In the genomic region with DNA sequence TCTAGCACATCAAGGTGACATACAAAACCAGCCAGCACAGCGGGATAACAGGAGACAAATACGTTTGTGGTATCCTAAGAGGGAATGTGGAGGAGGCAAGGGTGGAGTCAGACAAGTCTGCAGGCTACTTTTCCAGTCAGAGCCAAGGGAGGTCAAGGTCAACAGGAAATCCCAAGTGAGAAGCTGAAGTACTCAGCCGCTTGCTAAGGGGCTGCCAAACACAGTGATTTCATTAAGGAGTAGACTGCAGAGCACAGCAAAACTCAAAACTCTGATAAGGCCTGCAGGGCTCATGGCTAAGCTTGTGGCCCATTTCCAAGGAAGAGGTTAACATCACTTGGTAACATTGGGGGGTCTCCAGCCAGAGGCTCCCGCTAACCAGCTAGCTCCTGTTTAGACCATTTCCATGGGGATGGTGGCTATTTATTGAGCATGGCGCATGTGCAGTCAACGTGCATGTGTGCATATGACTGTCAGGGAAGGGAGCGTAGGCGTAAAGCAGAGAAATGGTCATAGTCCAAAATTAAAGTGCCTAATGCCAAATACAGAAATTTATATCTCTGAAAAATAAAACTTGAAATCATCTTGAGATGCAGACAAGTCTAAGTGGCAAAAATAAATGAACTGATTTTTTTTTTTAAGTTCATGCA, we compare ENCODE assay signal across 8 mouse cellular contexts.
DNase-seq lines count a peak whose midpoint lies in the region; ATAC-seq and TF ChIP-seq lines count a peak whose summit lies in the region.

No protein-coding gene starts in this region.

- H3K4me2 ChIP-seq in hindbrain, embryonic 16.5 days (ENCODE audit: low read length) = no peak overlapping the region
- no peak overlapping the region for H3K4me2 ChIP-seq in heart, embryonic 14.5 days (ENCODE audit: low read length)
- no peak overlapping the region for H3K4me2 ChIP-seq in lung, postnatal 0 days (replicated peaks; ENCODE audit: low read depth, low read length)
- no peak overlapping the region for H3K4me2 ChIP-seq in hindbrain, embryonic 11.5 days (replicated peaks; ENCODE audit: low read depth, low read length)

- H3K4me3 ChIP-seq in hindbrain, embryonic 10.5 days = no peak overlapping the region
- H3K4me3 ChIP-seq in hindbrain, embryonic 16.5 days (ENCODE audit: low read length) = no peak overlapping the region
- H3K4me3 ChIP-seq in heart, embryonic 14.5 days (ENCODE audit: control insufficient read depth in 1 of 2, insufficient read depth in 1 of 2, low read depth in 1 of 2, low read length in 2 of 2) = no peak overlapping the region
- no peak overlapping the region for H3K4me3 ChIP-seq in lung, postnatal 0 days (ENCODE audit: low read depth, low read length)
- H3K4me3 ChIP-seq in hindbrain, embryonic 11.5 days (ENCODE audit: low read depth, low read length) = no peak overlapping the region

- no peak for ATAC-seq in hindbrain, embryonic 16.5 days
- ATAC-seq in heart, embryonic 14.5 days (ENCODE audit: insufficient number of reproducible peaks, insufficient read depth, low FRiP score, low read depth) = peak; percentile 60; the same call in 1 of the 2 replicates
- ATAC-seq in lung, postnatal 0 days = no peak
- ATAC-seq in hindbrain, embryonic 11.5 days (ENCODE audit: low FRiP score) = no peak

- H3K9me3 ChIP-seq in hindbrain, embryonic 10.5 days = no peaks in the 10 kb centered on the region
- no peaks in the 10 kb centered on the region for H3K9me3 ChIP-seq in hindbrain, embryonic 16.5 days (ENCODE audit: control insufficient read depth, low read length)
- H3K9me3 ChIP-seq in heart, embryonic 14.5 days (ENCODE audit: control insufficient read depth, low read length) = no peaks in the 10 kb centered on the region
- no peaks in the 10 kb centered on the region for H3K9me3 ChIP-seq in lung, postnatal 0 days (ENCODE audit: low read length)
- H3K9me3 ChIP-seq in hindbrain, embryonic 11.5 days (ENCODE audit: control insufficient read depth, low read length) = no peaks in the 10 kb centered on the region

- no peak for TF ChIP-seq CTCF in lung, postnatal 0 days (IDR thresholded peaks at IDR 0.05)

- no peak overlapping the region for H3K9ac ChIP-seq in hindbrain, embryonic 16.5 days (ENCODE audit: low read depth, low read length)
- H3K9ac ChIP-seq in heart, embryonic 14.5 days (ENCODE audit: low read length) = no peak overlapping the region
- H3K9ac ChIP-seq in lung, postnatal 0 days (replicated peaks; ENCODE audit: low read depth) = no peak overlapping the region
- H3K9ac ChIP-seq in hindbrain, embryonic 11.5 days (ENCODE audit: low read depth, low read length) = no peak overlapping the region

- 78% methylated on average over 8 of the region's 8 CpGs for WGBS in hindbrain, embryonic 10.5 days
- 81% methylated on average over 8 of the region's 8 CpGs for WGBS in hindbrain, embryonic 16.5 days
- WGBS in heart, embryonic 14.5 days = 58% methylated on average over 8 of the region's 8 CpGs
- 55% methylated on average over 8 of the region's 8 CpGs for WGBS in lung, postnatal 0 days
- 80% methylated on average over 8 of the region's 8 CpGs for WGBS in hindbrain, embryonic 11.5 days

- no peak for TF ChIP-seq EP300 in lung, postnatal 0 days (IDR thresholded peaks at IDR 0.05)

- H3K4me1 ChIP-seq in hindbrain, embryonic 10.5 days (replicated peaks) = 0 out of 2 replicates have a peak, but pooled peaks cover 4% of the 10 kb centered on the region
- H3K4me1 ChIP-seq in hindbrain, embryonic 16.5 days (ENCODE audit: control insufficient read depth, insufficient read depth, low read depth, low read length) = no peaks in the 10 kb centered on the region
- peaks cover 11 to 19% of the 10 kb centered on the region in 2 experiments for H3K4me1 ChIP-seq in heart, embryonic 14.5 days (ENCODE audit: control insufficient read depth in 2 of 2, insufficient read depth in 2 of 2, low read length in 2 of 2)
- H3K4me1 ChIP-seq in lung, postnatal 0 days (ENCODE audit: insufficient read depth, low read depth, low read length) = no peaks in the 10 kb centered on the region
- H3K4me1 ChIP-seq in hindbrain, embryonic 11.5 days (replicated peaks; ENCODE audit: control insufficient read depth, insufficient read depth, low read length) = no peaks in the 10 kb centered on the region

- H3K27me3 ChIP-seq in hindbrain, embryonic 10.5 days (ENCODE audit: insufficient read depth, poor library complexity, severe bottlenecking) = no peaks in the 10 kb centered on the region
- no peaks in the 10 kb centered on the region for H3K27me3 ChIP-seq in hindbrain, embryonic 16.5 days (replicated peaks; ENCODE audit: control insufficient read depth, insufficient read depth, low read length)
- H3K27me3 ChIP-seq in heart, embryonic 14.5 days (ENCODE audit: control insufficient read depth, insufficient read depth, low read length) = no peaks in the 10 kb centered on the region
- H3K27me3 ChIP-seq in lung, postnatal 0 days (replicated peaks; ENCODE audit: insufficient read depth, low read length) = no peaks in the 10 kb centered on the region
- no peaks in the 10 kb centered on the region for H3K27me3 ChIP-seq in hindbrain, embryonic 11.5 days (ENCODE audit: control insufficient read depth, insufficient read depth, low read length)

- H3K27ac ChIP-seq in hindbrain, embryonic 10.5 days = no peak overlapping the region
- H3K27ac ChIP-seq in hindbrain, embryonic 16.5 days (ENCODE audit: low read depth, low read length) = no peak overlapping the region
- peak overlapping the region; percentile 36 to 38; a peak in 2 of 4 replicates for H3K27ac ChIP-seq in heart, embryonic 14.5 days (replicated peaks in 1 of 2; ENCODE audit: control insufficient read depth in 1 of 2, insufficient read depth in 1 of 2, low read depth in 2 of 2, low read length in 2 of 2)
- no peak overlapping the region for H3K27ac ChIP-seq in lung, postnatal 0 days (ENCODE audit: low read length)
- no peak overlapping the region for H3K27ac ChIP-seq in hindbrain, embryonic 11.5 days (ENCODE audit: low read depth, low read length)

- DNase-seq in hindbrain, embryonic 10.5 days (ENCODE audit: low spot score) = peak; percentile 14
- peak; percentile 94 for DNase-seq in R1 (ENCODE audit: low read depth, low spot score)
- DNase-seq in lung, postnatal 0 days (ENCODE audit: low spot score) = peak; percentile 63
- no peak for DNase-seq in layer of hippocampus, adult 9-10 months (ENCODE audit: low spot score)
- no peak for DNase-seq in layer of hippocampus, postnatal 10 days (ENCODE audit: low spot score in 2 of 2)
- DNase-seq in hindbrain, embryonic 11.5 days (ENCODE audit: low spot score) = no peak

- no peaks in the 10 kb centered on the region for H3K36me3 ChIP-seq in hindbrain, embryonic 10.5 days
- H3K36me3 ChIP-seq in hindbrain, embryonic 16.5 days (ENCODE audit: control insufficient read depth, insufficient read depth, low read length) = no peaks in the 10 kb centered on the region
- no peaks in the 10 kb centered on the region for H3K36me3 ChIP-seq in heart, embryonic 14.5 days (ENCODE audit: control insufficient read depth, insufficient read depth, low read length)
- no peaks in the 10 kb centered on the region for H3K36me3 ChIP-seq in lung, postnatal 0 days (ENCODE audit: insufficient read depth, low read length)
- H3K36me3 ChIP-seq in hindbrain, embryonic 11.5 days (ENCODE audit: control insufficient read depth, insufficient read depth, low read length) = no peaks in the 10 kb centered on the region

Comparison
In these comparisons a context has a peak if more than half of its experiments do, and no peak if none do; other contexts are left out.
1. DNase-seq: peak in hindbrain, embryonic 10.5 days (single experiment), R1 (single experiment) and lung, postnatal 0 days (single experiment); none in layer of hippocampus, adult 9-10 months (single experiment), layer of hippocampus, postnatal 10 days (0 of 2) and hindbrain, embryonic 11.5 days (single experiment).
2. H3K27ac ChIP-seq: peak in heart, embryonic 14.5 days (2 of 2); none in hindbrain, embryonic 10.5 days (single experiment), hindbrain, embryonic 16.5 days (single experiment), lung, postnatal 0 days (single experiment) and hindbrain, embryonic 11.5 days (single experiment).